Mouse (Mus musculus) urinary bladder, postnatal 10 days (tissue): Measurements from ENCODE around the gene Gm13078.

Source experiments
- DNase-seq: peaks from one replicate; pipeline ENCODE4 v3.0.0; 2022; ENCODE audit warnings: low spot score

Gene Gm13078

DNA sequence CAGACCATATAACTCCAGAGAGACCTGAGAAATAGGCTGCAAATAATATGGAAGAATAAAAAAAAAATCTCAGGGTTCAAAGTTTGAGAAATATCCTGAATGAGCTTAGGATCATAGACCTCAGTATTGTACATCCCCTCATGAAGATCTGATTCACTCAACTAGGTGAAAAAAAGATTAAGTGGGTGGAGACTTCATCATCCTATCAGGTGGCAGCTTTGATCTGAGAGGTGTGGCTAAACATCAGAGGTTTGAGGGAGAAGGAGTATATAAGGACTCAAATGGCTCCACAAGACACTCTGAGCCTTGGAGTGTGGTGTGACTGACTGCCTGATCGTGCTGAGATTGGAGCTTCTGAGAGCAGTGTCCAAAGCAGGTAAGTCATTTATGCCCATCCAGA lies at the start of gene Gm13078:
Gene Gm13078, plus strand, starts transcription at position 301 of the 400 bp plus-strand sequence.
- no peak for DNase-seq

DNA sequence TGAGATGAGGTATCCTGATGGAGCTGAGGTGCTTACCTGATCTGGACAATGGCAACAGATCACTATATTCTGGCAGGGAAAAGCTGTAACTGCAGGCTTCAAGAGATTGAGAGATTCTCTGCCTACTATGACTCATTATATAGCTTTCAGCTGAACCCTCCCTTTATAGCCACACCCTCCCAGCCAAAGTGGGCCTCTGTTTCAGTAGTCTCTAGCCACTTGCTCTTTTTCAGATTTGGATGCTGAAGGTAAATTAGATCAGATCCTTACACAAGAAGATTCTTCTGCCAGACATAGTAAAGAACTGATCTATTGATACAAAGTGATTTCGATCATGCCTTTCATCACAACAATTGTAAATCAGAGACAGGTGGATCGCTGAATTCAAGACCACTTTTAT lies 16.6 kb upstream of the Gm13078 start, which contains the start of gene Gm13089:
Gene Gm13089, minus strand, starts transcription at position 101 of the 400 bp plus-strand sequence.
- no peak for DNase-seq
